Mouse (Mus musculus): ENCODE measurements around the gene Rsc1a1. TPM values are rescaled to one million over a fixed set of nuclear protein-coding genes. Genes with fewer than 3 reads are reported as not detected.

The Rsc1a1 gene
- polyA plus RNA-seq, 1 experiment from 2014 or later: 2.3 TPM

DNA sequence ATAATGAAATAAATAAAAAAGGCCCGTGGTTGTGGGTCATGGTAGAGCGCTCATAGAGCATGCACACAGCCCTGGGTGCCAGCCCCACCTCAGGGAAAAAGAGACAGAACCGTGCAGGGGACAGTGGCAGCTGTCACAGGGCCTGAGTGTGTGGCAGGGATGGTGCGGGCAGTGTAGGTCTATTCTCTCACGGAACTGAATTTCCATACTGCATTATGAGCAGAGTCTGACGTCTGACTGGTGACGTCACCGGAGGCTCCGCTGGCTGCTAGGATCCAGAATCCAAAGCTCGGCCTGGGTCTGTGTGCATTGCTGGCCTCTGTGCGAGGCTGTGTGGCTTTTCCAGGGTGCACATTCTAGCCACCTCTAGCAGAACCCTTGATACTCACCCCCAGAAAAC, 24.5 kb downstream of the Rsc1a1 start:
- H3K9me3 ChIP-seq: no peaks in the 10 kb centered on the region
- 94% methylated on average over 11 of the region's 11 CpGs for WGBS

DNA sequence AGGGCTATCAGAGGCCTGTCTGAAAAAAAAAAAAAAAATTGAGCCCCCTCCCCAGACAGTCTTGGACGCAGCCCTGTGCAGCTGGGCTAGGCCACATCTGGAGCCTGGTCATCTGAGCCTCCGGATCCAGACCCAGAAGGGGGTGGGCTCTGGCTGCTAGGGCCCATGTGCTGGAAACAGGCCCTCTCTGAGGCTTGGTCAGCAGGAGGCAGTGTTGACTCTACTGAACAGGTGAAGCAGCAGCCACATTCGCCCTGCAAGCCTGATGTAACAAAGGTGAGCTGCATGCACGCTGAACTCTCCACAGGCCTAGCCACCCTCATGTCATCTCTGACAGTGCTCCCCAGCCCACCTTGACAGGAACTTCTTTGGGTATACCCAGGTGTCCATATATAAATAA, 25.7 kb downstream of the Rsc1a1 start:
- peak; percentile 39 for DNase-seq (ENCODE audit: low spot score)
- H3K9me3 ChIP-seq: no peaks in the 10 kb centered on the region
- no peaks in the 10 kb centered on the region for H3K27me3 ChIP-seq (replicated peaks; ENCODE audit: low read depth, poor library complexity, severe bottlenecking)
- H3K36me3 ChIP-seq (replicated peaks): peaks cover 64% of the 10 kb centered on the region
- peaks cover 17% of the 10 kb centered on the region for H3K4me1 ChIP-seq
- H3K4me3 ChIP-seq: no peak overlapping the region
- H3K27ac ChIP-seq (replicated peaks): no peak overlapping the region
- WGBS: 57% methylated on average over 4 of the region's 4 CpGs

More for the DNA sequence above, 24.5 kb downstream of the Rsc1a1 start:
- Histone ChIP-seq H3K4me1 (peaks cover 20% of the 10 kb centered on the region), H3K27ac (replicated peaks) (no peak overlapping the region), H3K27me3 (replicated peaks; ENCODE audit: low read depth, poor library complexity, severe bottlenecking) (no peaks in the 10 kb centered on the region), H3K36me3 (replicated peaks) (peaks cover 55% of the 10 kb centered on the region), H3K4me3 (no peak overlapping the region)
- no peak for DNase-seq (ENCODE audit: low spot score)

DNA sequence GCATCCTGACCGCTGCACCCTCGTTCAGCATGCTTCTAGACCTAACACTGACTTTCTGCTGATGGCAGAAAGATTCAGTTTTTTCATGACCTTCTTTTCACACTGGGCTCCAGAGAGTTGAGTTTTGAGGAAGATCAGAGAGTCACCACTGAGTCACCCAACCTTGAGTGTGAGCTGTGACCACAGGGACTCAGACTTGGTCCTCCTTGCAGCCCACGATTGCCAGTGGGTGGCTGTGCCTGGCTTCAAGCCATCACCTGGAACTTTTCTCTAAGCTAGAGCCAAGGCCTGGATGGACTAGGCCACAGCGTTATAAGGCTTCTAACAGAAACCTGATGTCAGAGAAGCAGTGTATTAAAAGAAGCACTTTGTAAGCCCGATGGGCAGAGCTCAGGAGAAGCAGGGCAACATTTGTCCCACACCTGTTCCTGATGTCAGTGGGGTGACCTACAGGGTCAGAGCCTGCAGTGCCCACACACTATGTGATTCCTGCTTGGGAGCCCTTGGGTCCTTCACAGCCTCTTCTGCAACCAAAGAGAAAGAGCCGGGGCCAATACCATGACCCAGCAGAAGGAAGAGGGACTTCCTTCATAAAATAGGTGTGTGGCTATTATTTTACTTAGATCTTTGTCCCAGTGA, 26.4 kb downstream of the Rsc1a1 start:
- Histone ChIP-seq H3K27me3 (replicated peaks; ENCODE audit: low read depth, poor library complexity, severe bottlenecking) (no peaks in the 10 kb centered on the region), H3K4me3 (no peak overlapping the region), H3K4me1 (peaks cover 11% of the 10 kb centered on the region), H3K9me3 (no peaks in the 10 kb centered on the region), H3K36me3 (replicated peaks) (peaks cover 70% of the 10 kb centered on the region), H3K27ac (replicated peaks) (no peak overlapping the region)
- 91% methylated on average over 6 of the region's 6 CpGs for WGBS
- no peak for DNase-seq (ENCODE audit: low spot score)

DNA sequence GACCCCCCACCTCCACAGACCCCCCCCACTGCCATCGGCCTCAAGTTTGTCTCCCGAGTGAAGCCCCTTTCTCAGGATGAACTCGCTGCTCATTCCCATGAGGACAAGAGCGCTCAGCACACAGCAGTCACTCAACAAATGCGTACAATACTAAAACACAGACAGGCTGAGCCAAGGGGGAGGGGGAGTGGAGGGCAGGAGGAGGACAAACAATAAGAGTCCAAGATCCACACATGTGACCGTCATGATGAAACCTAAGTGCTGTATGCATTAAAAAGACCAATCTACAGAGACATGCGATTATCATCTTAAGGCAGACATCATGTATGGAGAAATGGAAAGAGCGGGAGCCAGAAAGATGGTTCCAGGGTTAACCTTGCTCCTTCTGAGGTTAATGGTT, 28.5 kb downstream of the Rsc1a1 start:
- Histone ChIP-seq H3K4me1 (no peaks in the 10 kb centered on the region), H3K36me3 (replicated peaks) (peaks cover 85% of the 10 kb centered on the region), H3K9me3 (no peaks in the 10 kb centered on the region), H3K27me3 (replicated peaks; ENCODE audit: low read depth, poor library complexity, severe bottlenecking) (no peaks in the 10 kb centered on the region), H3K27ac (replicated peaks) (no peak overlapping the region), H3K4me3 (no peak overlapping the region)
- 85% methylated on average over 8 of the region's 8 CpGs for WGBS
- DNase-seq (ENCODE audit: low spot score): no peak

DNA sequence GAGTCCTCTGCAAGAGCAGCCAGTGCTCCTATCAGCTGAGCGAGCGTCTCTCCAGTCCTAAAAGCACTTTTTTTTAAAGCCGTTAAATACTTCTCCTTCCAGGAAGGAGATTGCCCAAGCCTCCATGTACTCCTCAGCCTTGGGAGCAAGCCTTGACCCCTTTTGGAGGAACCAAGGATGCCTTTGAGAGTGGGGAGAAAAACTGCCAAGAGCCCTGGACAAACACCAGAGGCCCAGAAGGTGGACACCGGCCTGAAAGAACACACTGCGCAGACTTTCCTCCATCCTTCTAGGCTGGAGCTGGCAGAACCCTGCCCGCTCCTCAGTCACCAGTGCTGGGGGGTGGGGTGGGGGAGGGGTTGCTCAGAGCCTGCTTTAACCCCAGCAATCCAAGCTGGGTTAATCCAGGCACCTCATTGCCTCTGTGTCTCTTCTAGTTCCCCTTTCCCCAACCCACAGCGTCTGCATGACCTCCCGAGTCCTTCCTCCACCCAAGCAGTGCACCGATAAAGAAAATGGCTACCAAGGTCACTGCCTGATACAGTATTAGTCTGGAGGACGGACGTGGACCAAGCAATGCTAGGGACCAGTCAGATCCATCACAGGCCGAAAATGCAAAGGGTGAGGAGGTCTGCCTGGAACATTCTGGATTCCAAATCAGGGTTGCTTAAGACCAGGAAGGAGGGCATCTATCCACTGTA, 29.3 kb downstream of the Rsc1a1 start:
- WGBS: 87% methylated on average over 12 of the region's 12 CpGs
- H3K27ac ChIP-seq (replicated peaks): no peak overlapping the region
- H3K27me3 ChIP-seq (replicated peaks; ENCODE audit: low read depth, poor library complexity, severe bottlenecking): no peaks in the 10 kb centered on the region
- no peak overlapping the region for H3K4me3 ChIP-seq
- no peaks in the 10 kb centered on the region for H3K9me3 ChIP-seq
- peaks cover 86% of the 10 kb centered on the region for H3K36me3 ChIP-seq (replicated peaks)
- DNase-seq (ENCODE audit: low spot score): no peak
- no peaks in the 10 kb centered on the region for H3K4me1 ChIP-seq

DNA sequence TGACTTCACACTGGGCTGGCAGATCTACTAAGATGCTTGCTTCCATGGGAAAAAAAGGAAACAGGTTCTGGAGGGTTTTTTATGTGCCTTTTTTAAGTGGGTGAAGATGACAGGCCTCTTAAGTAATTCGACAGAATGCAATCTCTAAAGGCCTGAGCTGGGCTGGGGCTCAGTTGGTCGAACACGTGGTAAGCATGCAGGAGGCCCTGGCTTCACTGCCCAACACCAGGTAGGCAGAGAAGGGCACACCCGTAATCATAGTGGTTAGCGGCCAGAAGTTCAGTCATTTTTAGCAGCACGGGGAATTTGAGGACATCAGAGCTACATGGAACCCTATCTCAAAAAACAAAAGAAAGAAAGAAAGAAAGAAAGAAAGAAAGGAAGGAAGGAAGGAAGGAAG, 30.9 kb downstream of the Rsc1a1 start:
- Histone ChIP-seq H3K4me1 (no peaks in the 10 kb centered on the region), H3K27me3 (replicated peaks; ENCODE audit: low read depth, poor library complexity, severe bottlenecking) (no peaks in the 10 kb centered on the region), H3K4me3 (no peak overlapping the region), H3K36me3 (replicated peaks) (peaks cover 73% of the 10 kb centered on the region), H3K9me3 (no peaks in the 10 kb centered on the region), H3K27ac (replicated peaks) (no peak overlapping the region)
- 95% methylated on average over 6 of the region's 6 CpGs for WGBS
- no peak for DNase-seq (ENCODE audit: low spot score)

DNA sequence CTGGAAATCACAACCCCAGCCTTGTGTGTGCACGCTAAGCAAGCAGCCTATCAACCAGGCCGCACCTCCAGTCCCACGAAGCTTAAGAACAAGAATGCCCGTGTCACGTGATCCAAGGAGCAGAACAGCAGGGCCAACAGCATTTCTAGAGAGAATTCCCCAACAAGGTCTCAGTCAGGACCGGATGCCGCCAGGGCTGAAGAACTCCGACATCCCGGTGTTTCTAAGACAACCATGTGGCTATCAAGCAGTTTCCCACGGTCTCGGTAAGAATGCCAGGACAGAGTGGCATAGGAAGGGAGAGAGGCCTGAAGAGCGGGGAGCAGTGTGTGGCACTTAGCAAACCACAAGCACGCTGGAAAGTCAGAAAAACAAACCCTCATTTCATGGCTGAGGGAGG, 31.6 kb downstream of the Rsc1a1 start:
- Histone ChIP-seq H3K4me1 (no peaks in the 10 kb centered on the region), H3K27me3 (replicated peaks; ENCODE audit: low read depth, poor library complexity, severe bottlenecking) (no peaks in the 10 kb centered on the region), H3K4me3 (no peak overlapping the region), H3K9me3 (no peaks in the 10 kb centered on the region), H3K36me3 (replicated peaks) (peaks cover 73% of the 10 kb centered on the region), H3K27ac (replicated peaks) (no peak overlapping the region)
- DNase-seq (ENCODE audit: low spot score): no peak
- WGBS: 93% methylated on average over 13 of the region's 13 CpGs

DNA sequence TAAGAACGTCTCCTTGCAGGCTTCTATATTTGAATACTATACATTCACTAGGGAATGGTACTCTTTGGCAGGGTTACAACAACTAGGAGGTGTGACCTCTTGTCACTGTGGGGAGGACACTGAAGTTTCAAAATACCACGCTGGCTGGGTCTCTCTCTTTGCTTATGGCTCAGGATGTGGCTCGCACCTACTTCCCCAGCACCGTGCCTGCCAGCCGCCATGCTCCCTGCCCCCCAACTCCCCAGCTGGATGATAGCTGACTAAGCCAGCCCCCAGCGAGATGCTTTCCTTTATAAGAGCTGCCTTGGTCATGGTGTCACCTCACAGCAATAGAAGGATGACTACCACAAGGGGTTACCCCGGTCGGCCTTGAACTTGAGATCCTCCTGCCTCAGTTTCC, 32.4 kb downstream of the Rsc1a1 start:
- no peaks in the 10 kb centered on the region for H3K27me3 ChIP-seq (replicated peaks; ENCODE audit: low read depth, poor library complexity, severe bottlenecking)
- peaks cover 75% of the 10 kb centered on the region for H3K36me3 ChIP-seq (replicated peaks)
- DNase-seq (ENCODE audit: low spot score): no peak
- H3K4me1 ChIP-seq: no peaks in the 10 kb centered on the region
- H3K9me3 ChIP-seq: no peaks in the 10 kb centered on the region
- WGBS: 92% methylated on average over 8 of the region's 8 CpGs
- H3K4me3 ChIP-seq: no peak overlapping the region
- no peak overlapping the region for H3K27ac ChIP-seq (replicated peaks)

DNA sequence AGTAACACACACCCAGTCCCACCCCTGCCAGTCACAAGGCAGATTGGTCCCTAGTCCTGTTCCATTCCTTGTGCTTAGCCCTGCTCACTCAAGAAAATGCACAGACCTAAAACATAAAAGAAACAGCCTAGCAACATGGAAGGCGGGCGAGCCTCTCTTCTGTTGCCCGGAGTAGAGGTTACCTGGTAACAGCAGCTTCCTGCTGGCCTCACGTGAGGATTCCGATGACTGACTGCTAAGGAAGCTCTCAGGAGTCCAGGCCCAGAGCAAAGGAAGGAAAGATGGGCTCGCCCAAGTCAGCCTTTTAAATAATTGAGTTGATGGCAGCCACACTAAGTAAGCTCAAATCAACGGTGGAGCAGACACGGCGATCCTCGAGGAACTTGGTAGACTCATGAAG, 33.5 kb downstream of the Rsc1a1 start:
- Histone ChIP-seq H3K4me3 (no peak overlapping the region), H3K4me1 (no peaks in the 10 kb centered on the region), H3K27me3 (replicated peaks; ENCODE audit: low read depth, poor library complexity, severe bottlenecking) (no peaks in the 10 kb centered on the region), H3K9me3 (no peaks in the 10 kb centered on the region), H3K36me3 (replicated peaks) (peaks cover 78% of the 10 kb centered on the region), H3K27ac (replicated peaks) (no peak overlapping the region)
- no peak for DNase-seq (ENCODE audit: low spot score)
- 91% methylated on average over 10 of the region's 10 CpGs for WGBS

DNA sequence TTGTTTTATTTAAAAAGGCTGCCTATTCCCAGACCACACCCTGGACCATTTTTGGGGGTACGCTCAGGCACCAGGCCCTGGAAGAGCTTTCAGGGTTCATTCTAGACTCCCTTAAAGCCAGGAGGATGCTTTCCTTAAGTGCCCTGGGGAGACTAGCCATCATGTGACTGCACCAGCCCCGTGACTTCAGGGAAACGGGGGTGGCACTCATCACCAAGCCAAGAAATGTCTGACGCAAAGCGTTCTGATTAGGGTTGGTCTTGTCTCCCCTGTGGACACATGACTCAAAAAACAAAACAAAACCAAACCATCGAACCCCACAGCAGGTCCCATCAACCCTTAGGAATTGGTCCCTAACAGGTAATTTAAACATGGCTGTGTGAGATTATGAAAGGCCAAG, 34.1 kb downstream of the Rsc1a1 start:
- no peaks in the 10 kb centered on the region for H3K9me3 ChIP-seq
- 92% methylated on average over 6 of the region's 6 CpGs for WGBS
- H3K4me3 ChIP-seq: no peak overlapping the region
- DNase-seq (ENCODE audit: low spot score): no peak
- peaks cover 78% of the 10 kb centered on the region for H3K36me3 ChIP-seq (replicated peaks)
- no peaks in the 10 kb centered on the region for H3K27me3 ChIP-seq (replicated peaks; ENCODE audit: low read depth, poor library complexity, severe bottlenecking)
- no peak overlapping the region for H3K27ac ChIP-seq (replicated peaks)
- H3K4me1 ChIP-seq: no peaks in the 10 kb centered on the region

DNA sequence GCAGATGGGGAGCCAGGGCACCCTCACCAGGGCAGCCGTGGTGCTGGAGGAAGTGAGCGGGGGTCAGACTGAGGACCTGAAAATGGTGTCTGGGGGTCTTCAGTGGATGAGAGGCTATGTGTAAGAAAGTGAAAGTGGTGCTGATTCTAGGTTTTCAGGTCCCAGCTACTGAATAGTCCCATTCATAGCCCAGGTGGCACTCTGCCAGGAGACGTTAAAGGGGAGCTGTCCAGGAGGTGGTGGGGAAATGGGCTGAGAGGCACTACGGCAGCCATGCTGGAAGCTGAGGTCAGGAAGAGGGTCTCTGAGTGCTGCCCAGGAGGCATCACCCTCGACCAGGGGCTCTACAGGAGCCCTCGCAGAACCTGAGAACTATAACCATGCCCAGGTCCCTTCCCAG, 36.2 kb downstream of the Rsc1a1 start:
- H3K27ac ChIP-seq (replicated peaks): no peak overlapping the region
- no peaks in the 10 kb centered on the region for H3K4me1 ChIP-seq
- H3K27me3 ChIP-seq (replicated peaks; ENCODE audit: low read depth, poor library complexity, severe bottlenecking): no peaks in the 10 kb centered on the region
- no peaks in the 10 kb centered on the region for H3K9me3 ChIP-seq
- peaks cover 62% of the 10 kb centered on the region for H3K36me3 ChIP-seq (replicated peaks)
- WGBS: 84% methylated on average over 6 of the region's 6 CpGs
- DNase-seq (ENCODE audit: low spot score): no peak
- H3K4me3 ChIP-seq: no peak overlapping the region

DNA sequence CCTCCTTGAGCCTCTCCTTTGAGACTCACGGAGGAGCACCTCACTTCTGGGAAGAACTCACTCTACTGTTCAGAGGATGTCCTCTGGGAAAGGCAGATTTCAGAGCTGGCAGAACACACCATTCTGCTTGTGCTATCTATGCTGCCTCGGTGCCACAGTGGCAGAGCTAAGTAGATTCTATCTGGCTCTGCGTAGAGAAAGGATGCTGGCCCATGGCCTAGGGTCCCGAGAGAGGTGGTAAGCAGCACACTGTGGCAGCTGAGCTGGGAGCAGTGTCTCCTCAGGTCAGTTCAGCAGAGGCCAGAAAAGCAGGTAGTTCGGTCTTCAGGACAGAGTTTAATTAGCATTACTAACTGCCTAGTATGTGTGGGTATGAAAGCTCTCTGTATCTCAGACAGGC, 37.1 kb downstream of the Rsc1a1 start:
- 96% methylated on average over 5 of the region's 5 CpGs for WGBS
- no peaks in the 10 kb centered on the region for H3K4me1 ChIP-seq
- no peaks in the 10 kb centered on the region for H3K9me3 ChIP-seq
- no peak overlapping the region for H3K27ac ChIP-seq (replicated peaks)
- no peaks in the 10 kb centered on the region for H3K27me3 ChIP-seq (replicated peaks; ENCODE audit: low read depth, poor library complexity, severe bottlenecking)
- H3K36me3 ChIP-seq (replicated peaks): peaks cover 52% of the 10 kb centered on the region
- no peak for DNase-seq (ENCODE audit: low spot score)
- H3K4me3 ChIP-seq: no peak overlapping the region

DNA sequence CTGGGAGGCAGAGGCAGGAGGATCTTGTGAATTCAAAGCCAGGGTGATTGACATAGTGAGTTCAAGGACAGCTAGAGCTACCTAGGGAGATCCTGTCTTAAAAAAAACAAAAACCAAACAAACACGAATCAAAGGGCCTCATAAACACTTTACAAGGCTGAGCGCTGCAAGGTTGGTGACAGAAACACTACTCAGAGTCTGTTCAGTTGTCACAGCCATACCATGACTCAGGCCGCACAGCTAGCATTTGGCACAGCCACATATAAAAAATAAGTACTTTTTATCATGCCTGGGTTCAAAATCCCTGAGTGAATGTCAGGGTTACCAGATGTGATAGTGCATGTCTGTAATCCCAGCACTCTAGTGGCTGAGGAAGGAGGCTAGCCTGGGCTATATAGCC, 38.2 kb downstream of the Rsc1a1 start:
- no peaks in the 10 kb centered on the region for H3K4me1 ChIP-seq
- H3K4me3 ChIP-seq: no peak overlapping the region
- DNase-seq (ENCODE audit: low spot score): no peak
- no peak overlapping the region for H3K27ac ChIP-seq (replicated peaks)
- peaks cover 50% of the 10 kb centered on the region for H3K36me3 ChIP-seq (replicated peaks)
- no peaks in the 10 kb centered on the region for H3K27me3 ChIP-seq (replicated peaks; ENCODE audit: low read depth, poor library complexity, severe bottlenecking)
- WGBS: 94% methylated on average over 3 of the region's 3 CpGs
- H3K9me3 ChIP-seq: no peaks in the 10 kb centered on the region

Data from embryonic facial prominence, embryonic 10.5 days (tissue).